Mouse (Mus musculus): ENCODE measurements around the gene Foxred2.

DNA sequence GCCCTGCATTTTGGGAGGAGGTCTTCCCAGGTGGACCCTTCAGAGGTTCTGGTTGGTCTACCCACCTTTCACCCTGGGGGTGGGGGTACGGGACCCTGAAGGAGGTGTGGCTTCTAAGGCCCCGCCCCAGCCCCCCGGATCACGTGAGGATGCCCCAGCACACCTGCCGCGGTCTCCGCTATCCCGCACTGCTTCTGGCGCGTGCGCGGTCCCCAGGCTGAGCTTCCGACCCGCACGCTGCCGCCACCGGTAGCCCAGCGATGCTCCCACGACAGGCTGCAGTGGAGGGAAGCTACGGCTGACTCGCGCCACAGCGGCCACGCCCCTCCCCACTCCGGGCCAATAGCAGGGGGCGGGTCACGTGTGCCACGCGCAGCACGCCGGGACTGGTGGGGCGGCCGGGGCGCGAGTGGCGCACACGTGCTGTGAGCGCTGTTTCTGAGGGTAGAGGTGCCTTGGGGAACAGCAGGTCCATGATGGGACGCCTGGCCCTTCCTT lies at the start of gene Foxred2:
- TF ChIP-seq ZC3H11A (IDR thresholded peaks at IDR 0.05; ENCODE audit: borderline replicate concordance, low read depth, low read length) (no peak), CHD2 (IDR thresholded peaks at IDR 0.05; ENCODE audit: low read depth, low read length) (no peak), ZNF384 (IDR thresholded peaks at IDR 0.05; ENCODE audit: low read depth, low read length) (no peak), HCFC1 (IDR thresholded peaks at IDR 0.05; ENCODE audit: borderline replicate concordance, insufficient read depth, low read length) (0 out of 2 replicates have a peak, but pooled peaks have one; percentile 15)

Data from ES-E14 (cell line).